Mouse (Mus musculus) heart, embryonic 12.5 days (tissue): ENCODE data around the gene Rims4. TPM values are rescaled to one million over a fixed set of nuclear protein-coding genes. Genes with fewer than 3 reads are reported as not detected.

Source experiments
- ATAC-seq: fragments of 200-750 bp; cut with Nextera tagmentation; 2 replicates; pipeline ENCODE4 v1.8.0; 2017; ENCODE audit warnings: moderate TSS enrichment, moderate library complexity; ENCODE audit not compliant: insufficient number of reproducible peaks, low FRiP score
- H3K27ac ChIP-seq: fragments of 300-500 bp; sonication (generic); 2 replicates; pipeline ENCODE4 v1.5.1; 2016; ENCODE audit warnings: mild to moderate bottlenecking, moderate library complexity; ENCODE audit not compliant: poor library complexity, severe bottlenecking
- H3K27me3 ChIP-seq: fragments of 300-500 bp; sonication (generic); replicated peaks from 2 replicates; pipeline ENCODE4 v1.6.1; 2016; ENCODE audit warnings: mild to moderate bottlenecking, moderate library complexity
- H3K36me3 ChIP-seq: fragments of 300-500 bp; sonication (generic); 2 replicates; pipeline ENCODE4 v1.6.1; 2016; ENCODE audit warnings: mild to moderate bottlenecking, moderate library complexity
- H3K4me1 ChIP-seq: fragments of 300-500 bp; sonication (generic); replicated peaks from 2 replicates; pipeline ENCODE4 v1.6.1; 2016; ENCODE audit warnings: mild to moderate bottlenecking
- H3K4me2 ChIP-seq: fragments of 300-500 bp; sonication (generic); 2 replicates; pipeline ENCODE4 v1.6.1; 2016; ENCODE audit warnings: mild to moderate bottlenecking, moderate library complexity
- H3K4me3 ChIP-seq: fragments of 300-500 bp; sonication (generic); 2 replicates; pipeline ENCODE4 v1.5.1; 2016; ENCODE audit warnings: mild to moderate bottlenecking
- H3K9ac ChIP-seq: fragments of 300-500 bp; sonication (generic); 2 replicates; pipeline ENCODE4 v1.6.1; 2016; ENCODE audit warnings: mild to moderate bottlenecking, moderate library complexity
- H3K9me3 ChIP-seq: fragments of 300-500 bp; sonication (generic); replicated peaks from 2 replicates; pipeline ENCODE4 v1.6.1; 2016; ENCODE audit warnings: mild to moderate bottlenecking, moderate library complexity
- WGBS: fragments of 180-500 bp; shearing (Covaris S2); methylation state at CpG from one replicate; pipeline ENCODE4 v1.1.7; 2016; 5-methylcytosine and 5-hydroxymethylcytosine counted together
- polyA plus RNA-seq: library from polyadenylated mRNA; unstranded; fragments of >200 nt; fragmentation: Nextera tagmentation; extraction: Ambion mirVana; gene quantifications from 2 replicates; pipeline ENCODE4 v1.2.1, GENCODE M21; 2016

The Rims4 gene
- polyA plus RNA-seq, 1 experiment from 2014 or later: 0.77 TPM

DNA sequence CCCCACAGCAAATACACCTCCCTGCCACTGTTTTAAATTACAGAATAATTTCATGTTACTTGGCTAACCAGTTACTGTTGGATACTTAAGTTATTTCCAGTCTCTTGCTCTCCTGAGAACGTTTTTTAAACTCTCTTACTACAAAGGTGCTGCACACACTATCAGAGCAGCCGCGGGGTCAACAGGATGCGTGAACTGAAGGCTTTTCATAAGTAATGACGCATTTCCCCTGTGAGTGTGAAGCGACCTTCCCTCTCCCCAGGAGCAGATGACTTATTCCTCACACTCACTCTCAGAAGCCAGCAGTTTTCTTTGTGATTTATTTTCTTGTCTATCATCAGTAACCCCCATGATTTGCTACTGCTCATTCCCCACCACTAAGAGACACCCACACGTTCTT lies 13.7 kb upstream of the Rims4 start:
- Histone ChIP-seq H3K27ac (no peak overlapping the region), H3K4me2 (no peak overlapping the region), H3K36me3 (no peaks in the 10 kb centered on the region), H3K9me3 (no peaks in the 10 kb centered on the region), H3K9ac (no peak overlapping the region), H3K4me1 (no peaks in the 10 kb centered on the region), H3K4me3 (no peak overlapping the region), H3K27me3 (0 out of 2 replicates have a peak, but pooled peaks cover 3% of the 10 kb centered on the region)
- 32% methylated on average over 7 of the region's 7 CpGs for WGBS
- ATAC-seq: no peak

DNA sequence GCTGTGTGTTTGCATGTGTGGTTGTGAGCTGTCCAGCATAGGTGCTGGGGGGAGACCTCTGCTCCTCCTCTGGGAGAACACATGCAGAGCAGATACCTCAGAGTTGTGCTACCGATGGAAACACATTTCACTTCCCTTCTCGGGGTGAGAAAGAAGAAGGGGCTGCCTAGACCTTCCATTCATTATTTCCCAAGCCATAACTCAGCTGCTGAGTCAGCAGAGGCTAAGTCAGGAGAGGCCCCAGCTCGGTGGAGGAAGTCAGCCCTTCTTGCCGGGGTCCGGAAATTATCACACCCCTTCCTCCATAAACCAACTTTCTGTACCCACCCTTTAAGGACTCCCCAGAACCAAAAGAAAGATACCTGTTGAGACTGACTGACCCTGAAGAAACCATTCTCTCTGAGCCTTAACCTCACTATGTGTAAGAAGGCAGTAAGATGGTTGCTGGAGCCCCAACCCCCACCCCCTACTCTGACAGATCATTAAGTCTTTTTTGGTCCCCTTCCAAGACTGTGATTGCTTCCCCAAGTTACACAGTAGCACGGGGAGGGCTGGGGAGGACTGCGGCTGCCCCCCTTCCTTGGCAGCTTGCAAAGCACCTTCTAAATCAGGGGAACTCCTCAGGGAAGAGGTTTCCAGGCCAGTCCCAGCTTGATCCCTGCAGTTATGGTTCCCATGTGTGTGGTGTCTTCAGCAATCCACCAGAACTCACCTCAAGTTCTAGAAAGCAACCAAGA lies 10.1 kb upstream of the Rims4 start:
- Histone ChIP-seq H3K9ac (no peak overlapping the region), H3K4me2 (no peak overlapping the region), H3K27me3 (0 out of 2 replicates have a peak, but pooled peaks cover 3% of the 10 kb centered on the region), H3K9me3 (no peaks in the 10 kb centered on the region), H3K4me1 (0 out of 2 replicates have a peak, but pooled peaks cover 6% of the 10 kb centered on the region), H3K27ac (no peak overlapping the region), H3K4me3 (no peak overlapping the region), H3K36me3 (no peaks in the 10 kb centered on the region)
- ATAC-seq: no peak
- WGBS: 56% methylated on average over 7 of the region's 7 CpGs

DNA sequence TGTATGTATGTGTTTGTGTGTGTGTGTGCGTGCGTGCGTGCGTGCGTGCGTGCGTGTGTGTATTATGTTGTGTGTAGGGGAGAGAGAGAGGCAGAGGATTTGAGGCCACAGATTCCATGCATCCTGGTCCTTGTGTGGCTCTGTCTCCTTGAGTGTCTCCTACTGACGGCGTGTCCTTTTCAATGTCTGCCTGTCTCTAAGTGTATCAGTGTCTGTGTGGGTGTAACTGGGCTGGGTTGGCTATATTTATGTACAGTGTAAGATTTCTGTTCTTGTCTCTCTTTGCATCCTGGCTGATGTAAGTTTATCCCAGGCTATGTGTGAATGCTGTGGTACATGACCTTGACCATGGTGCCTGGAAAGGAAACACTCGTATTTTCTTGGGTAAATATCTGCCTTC lies 6.6 kb upstream of the Rims4 start:
- Histone ChIP-seq H3K36me3 (no peaks in the 10 kb centered on the region), H3K4me2 (no peak overlapping the region), H3K9me3 (no peaks in the 10 kb centered on the region), H3K27me3 (peaks cover 33% of the 10 kb centered on the region), H3K9ac (no peak overlapping the region), H3K27ac (no peak overlapping the region), H3K4me1 (0 out of 2 replicates have a peak, but pooled peaks cover 6% of the 10 kb centered on the region), H3K4me3 (no peak overlapping the region)
- no peak for ATAC-seq
- WGBS: 85% methylated on average over 10 of the region's 10 CpGs

DNA sequence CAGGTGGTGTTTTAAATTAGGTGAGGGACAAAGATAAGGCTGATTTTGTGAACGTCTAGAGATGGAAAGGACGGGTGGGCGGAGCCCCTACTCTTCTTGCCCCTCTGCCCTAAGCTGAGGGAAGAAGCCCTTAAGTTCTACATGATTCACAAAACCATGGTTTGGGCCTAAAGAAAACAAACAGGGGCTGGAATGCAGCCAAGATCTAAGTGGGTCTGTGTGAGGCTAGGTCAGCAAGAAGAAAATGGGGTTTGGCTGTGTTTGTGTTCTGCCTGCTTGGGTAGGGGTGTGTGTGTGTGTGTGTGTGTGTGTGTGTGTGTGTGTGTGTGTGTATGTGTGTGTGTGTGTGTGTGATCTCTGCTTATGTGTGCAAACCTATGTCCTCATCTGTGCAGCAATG lies 6.0 kb upstream of the Rims4 start:
- Histone ChIP-seq H3K4me1 (0 out of 2 replicates have a peak, but pooled peaks cover 6% of the 10 kb centered on the region), H3K27ac (no peak overlapping the region), H3K9ac (no peak overlapping the region), H3K4me3 (no peak overlapping the region), H3K36me3 (no peaks in the 10 kb centered on the region), H3K27me3 (peaks cover 38% of the 10 kb centered on the region), H3K9me3 (no peaks in the 10 kb centered on the region), H3K4me2 (no peak overlapping the region)
- 61% methylated on average over 3 of the region's 3 CpGs for whole genome bisulfite sequencing
- ATAC-seq: no peak

DNA sequence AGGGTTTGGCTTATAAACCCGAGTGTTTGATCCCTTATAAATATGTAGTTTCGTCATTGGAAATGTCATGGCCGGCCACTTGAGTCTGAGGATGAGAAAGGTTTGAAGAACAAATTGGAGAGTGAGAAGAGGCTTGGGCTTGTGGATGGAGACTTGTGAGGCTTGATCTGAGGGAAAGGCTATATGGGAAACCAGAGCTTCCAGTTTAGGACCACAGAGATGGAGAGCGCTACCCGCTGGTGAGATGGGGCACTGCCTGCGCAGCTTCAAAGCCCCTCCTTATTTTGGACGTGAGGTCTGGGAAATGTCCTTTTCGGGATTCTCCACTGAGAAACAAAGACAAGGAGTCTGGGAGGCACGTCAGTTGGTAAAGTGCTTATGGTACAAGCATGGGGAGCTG lies 4.6 kb upstream of the Rims4 start:
- Histone ChIP-seq H3K4me2 (no peak overlapping the region), H3K4me3 (no peak overlapping the region), H3K27me3 (peaks cover 50% of the 10 kb centered on the region), H3K9ac (no peak overlapping the region), H3K27ac (no peak overlapping the region), H3K9me3 (no peaks in the 10 kb centered on the region), H3K36me3 (no peaks in the 10 kb centered on the region), H3K4me1 (0 out of 2 replicates have a peak, but pooled peaks cover 13% of the 10 kb centered on the region)
- WGBS: 43% methylated on average over 9 of the region's 9 CpGs
- ATAC-seq: no peak

DNA sequence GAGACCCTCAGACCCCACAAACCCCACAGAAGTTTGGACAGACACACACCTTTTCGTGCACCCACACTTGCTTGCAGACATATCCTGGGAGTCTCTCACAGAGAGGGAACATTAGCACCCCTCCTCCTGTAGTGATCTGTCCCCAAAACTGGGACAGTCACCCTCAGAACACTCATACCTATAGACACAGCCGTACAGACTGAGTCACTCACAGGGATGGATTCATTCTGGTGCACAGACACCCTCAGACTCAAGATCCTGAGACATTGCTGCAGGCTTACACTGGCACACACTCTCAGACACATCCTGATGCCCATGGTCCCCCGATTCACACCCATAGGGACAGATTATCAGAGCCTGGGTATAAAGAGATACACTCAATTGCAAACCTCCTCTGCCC lies 1.1 kb upstream of the Rims4 start:
- Histone ChIP-seq H3K27ac (no peak overlapping the region), H3K9ac (no peak overlapping the region), H3K36me3 (no peaks in the 10 kb centered on the region), H3K4me3 (no peak overlapping the region), H3K9me3 (no peaks in the 10 kb centered on the region), H3K4me2 (peak overlapping the region; percentile 99), H3K4me1 (0 out of 2 replicates have a peak, but pooled peaks cover 8% of the 10 kb centered on the region), H3K27me3 (peaks cover 83% of the 10 kb centered on the region)
- WGBS: 75% methylated on average over 3 of the region's 3 CpGs
- no peak for ATAC-seq

DNA sequence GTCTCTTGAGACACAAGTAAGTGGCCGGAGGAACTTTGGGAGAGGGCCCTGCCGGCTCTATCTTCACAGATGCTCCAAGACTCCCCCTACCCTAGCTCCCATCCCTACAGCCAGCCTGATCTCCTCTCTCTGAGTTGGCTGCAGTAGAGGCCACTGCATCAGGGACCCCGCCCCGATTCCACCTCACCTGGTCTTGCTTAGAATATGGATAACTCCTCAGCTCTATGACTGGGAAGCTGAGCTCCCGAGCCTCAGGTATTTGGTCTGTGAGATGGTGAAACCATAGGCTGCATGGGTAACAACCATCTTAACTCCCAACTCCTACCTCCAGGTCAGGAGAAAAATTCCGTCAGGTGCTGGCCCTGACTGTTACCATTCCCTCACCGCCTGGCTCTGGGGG lies 1.8 kb downstream of the Rims4 start:
- H3K27me3 ChIP-seq: peaks cover 88% of the 10 kb centered on the region
- H3K9ac ChIP-seq: no peak overlapping the region
- no peaks in the 10 kb centered on the region for H3K9me3 ChIP-seq
- ATAC-seq: no peak
- H3K27ac ChIP-seq: no peak overlapping the region
- H3K36me3 ChIP-seq: no peaks in the 10 kb centered on the region
- no peak overlapping the region for H3K4me2 ChIP-seq
- no peak overlapping the region for H3K4me3 ChIP-seq
- 74% methylated on average over 7 of the region's 7 CpGs for WGBS
- peaks cover 30% of the 10 kb centered on the region for H3K4me1 ChIP-seq

DNA sequence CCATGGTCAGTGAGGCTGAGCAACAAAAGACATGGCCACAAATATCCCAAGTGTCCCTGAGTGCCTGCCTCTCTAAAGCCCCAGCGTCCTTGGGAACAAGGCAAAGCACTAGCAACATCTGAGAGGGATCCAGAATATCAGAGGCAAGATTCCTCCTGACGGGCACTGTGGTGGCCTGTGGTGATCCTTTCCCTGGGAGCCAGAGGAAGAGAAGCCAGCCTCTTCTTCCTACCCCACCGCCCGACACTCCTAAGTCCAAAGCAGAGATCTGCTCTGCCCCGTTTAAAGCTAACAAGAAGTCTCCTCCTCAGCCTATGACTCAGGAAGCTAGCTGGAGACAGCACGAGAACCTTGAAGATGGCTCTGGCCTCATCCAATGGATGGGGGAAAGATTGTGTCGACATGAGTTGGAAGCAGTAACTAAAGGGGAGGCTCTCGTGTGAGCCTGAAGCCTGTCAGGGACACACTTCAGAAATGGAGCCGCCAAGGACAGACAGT lies 3.1 kb downstream of the Rims4 start:
- Histone ChIP-seq H3K9ac (no peak overlapping the region), H3K4me3 (no peak overlapping the region), H3K9me3 (no peaks in the 10 kb centered on the region), H3K36me3 (no peaks in the 10 kb centered on the region), H3K27ac (no peak overlapping the region), H3K27me3 (peaks cover 85% of the 10 kb centered on the region), H3K4me1 (peaks cover 35% of the 10 kb centered on the region), H3K4me2 (no peak overlapping the region)
- WGBS: 46% methylated on average over 9 of the region's 9 CpGs
- ATAC-seq: no peak

DNA sequence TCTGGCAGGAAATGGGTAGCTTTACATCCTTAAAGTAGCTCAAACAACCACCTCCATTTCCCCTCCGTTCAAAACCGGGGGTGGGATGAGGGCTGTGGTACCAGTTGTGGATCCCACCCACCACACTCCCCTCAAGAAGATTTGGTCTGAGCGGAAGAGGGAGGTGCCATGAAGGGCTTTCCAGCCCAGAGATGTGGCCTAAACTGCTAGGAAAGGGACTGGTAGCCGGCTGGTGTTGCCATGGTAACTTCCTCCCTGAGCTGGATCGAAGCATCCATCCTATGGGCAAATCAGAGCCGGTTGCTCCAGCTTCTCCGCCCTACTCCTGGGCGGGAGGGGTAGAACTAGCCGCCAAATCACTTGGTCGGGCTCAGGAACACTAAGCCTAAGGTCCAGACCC lies 4.4 kb downstream of the Rims4 start:
- H3K4me1 ChIP-seq: peaks cover 34% of the 10 kb centered on the region
- WGBS: 12% methylated on average over 10 of the region's 10 CpGs

DNA sequence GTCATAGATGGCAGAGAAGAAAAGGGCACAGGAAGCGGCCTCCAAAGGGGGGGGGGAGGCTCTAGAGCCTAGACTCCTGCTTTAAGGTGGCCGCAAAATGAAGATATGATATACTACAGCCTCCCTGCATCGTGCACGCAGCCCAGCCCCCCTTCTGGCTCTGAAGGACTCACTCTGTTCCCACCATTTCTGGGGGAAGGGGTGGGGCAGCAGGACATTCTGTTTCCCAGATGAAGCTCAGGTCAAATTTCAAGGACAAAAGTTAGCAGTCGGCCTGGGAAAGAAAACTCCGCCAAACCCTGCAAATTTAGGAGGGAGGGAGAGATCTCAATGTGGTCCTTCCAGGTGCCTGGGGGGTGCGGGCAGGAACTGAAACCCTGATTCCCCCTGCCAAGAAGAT lies 4.8 kb downstream of the Rims4 start:
- H3K27ac ChIP-seq: no peak overlapping the region
- WGBS: 28% methylated on average over 7 of the region's 7 CpGs
- H3K27me3 ChIP-seq: peaks cover 84% of the 10 kb centered on the region
- H3K9me3 ChIP-seq: no peaks in the 10 kb centered on the region
- no peak overlapping the region for H3K9ac ChIP-seq
- H3K4me2 ChIP-seq: no peak overlapping the region
- no peak for ATAC-seq
- no peaks in the 10 kb centered on the region for H3K36me3 ChIP-seq
- H3K4me3 ChIP-seq: no peak overlapping the region
- peaks cover 31% of the 10 kb centered on the region for H3K4me1 ChIP-seq

More for the DNA sequence above, 4.4 kb downstream of the Rims4 start:
- Histone ChIP-seq H3K27me3 (peaks cover 85% of the 10 kb centered on the region), H3K9me3 (no peaks in the 10 kb centered on the region), H3K9ac (no peak overlapping the region), H3K4me3 (no peak overlapping the region), H3K27ac (no peak overlapping the region), H3K4me2 (no peak overlapping the region), H3K36me3 (no peaks in the 10 kb centered on the region)
- ATAC-seq: no peak

DNA sequence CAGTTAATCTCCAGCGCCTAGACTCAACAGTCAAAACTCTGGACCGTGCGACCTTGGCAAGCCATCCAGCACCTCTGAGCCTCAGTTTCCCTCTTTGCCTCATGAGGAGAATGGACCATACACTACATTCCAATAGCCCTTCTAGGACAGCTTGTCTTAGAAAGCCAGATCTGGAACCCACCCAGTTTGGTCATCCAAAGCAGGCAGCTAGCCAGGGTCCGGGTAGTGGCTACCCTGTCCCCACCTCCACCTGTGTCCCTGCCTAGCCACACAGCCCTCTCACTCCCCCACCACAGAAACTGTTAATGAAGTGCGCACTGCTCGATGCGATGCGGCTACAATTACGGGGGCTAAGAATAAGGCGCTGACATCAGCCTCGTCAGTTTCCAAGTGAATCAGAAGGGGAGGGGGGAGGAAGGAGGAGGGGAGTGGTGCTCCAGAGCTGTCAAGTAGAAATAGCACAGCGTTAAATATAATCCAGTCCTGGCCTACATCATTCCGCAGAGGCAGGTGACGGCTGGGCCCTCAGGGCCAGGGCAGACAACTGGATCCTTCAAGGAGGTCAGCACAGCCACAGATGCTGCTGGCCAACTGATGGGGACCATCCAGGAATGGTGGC lies 6.5 kb downstream of the Rims4 start:
- H3K4me2 ChIP-seq: peak overlapping the region; percentile 38
- 36% methylated on average over 14 of the region's 14 CpGs for WGBS
- H3K9ac ChIP-seq: no peak overlapping the region
- peak; percentile 71 for ATAC-seq
- H3K36me3 ChIP-seq: no peaks in the 10 kb centered on the region
- peaks cover 27% of the 10 kb centered on the region for H3K4me1 ChIP-seq
- peaks cover 66% of the 10 kb centered on the region for H3K27me3 ChIP-seq
- H3K4me3 ChIP-seq: no peak overlapping the region
- H3K9me3 ChIP-seq: no peaks in the 10 kb centered on the region
- no peak overlapping the region for H3K27ac ChIP-seq
